Mouse (Mus musculus) neural tube, embryonic 15.5 days (tissue): Measurements from ENCODE around the gene Clcn3. TPM values are rescaled to one million over a fixed set of nuclear protein-coding genes. Genes with fewer than 3 reads are reported as not detected.
A peak's percentile ranks its signal among the peaks of the same experiment; 100 is the strongest.

Experiments
- ATAC-seq: fragments of 200-750 bp; cut with Nextera tagmentation; 2 replicates; pipeline ENCODE4 v1.8.0; 2017; ENCODE audit warnings: mild to moderate bottlenecking, moderate TSS enrichment, moderate library complexity; ENCODE audit not compliant: low FRiP score
- H3K27ac ChIP-seq: fragments of 300-500 bp; sonication (generic); replicated peaks from 2 replicates; pipeline ENCODE4 v1.5.1; 2015; ENCODE audit warnings: mild to moderate bottlenecking, inconsistent platforms
- H3K27me3 ChIP-seq: fragments of 300-500 bp; sonication (generic); replicated peaks from 2 replicates; pipeline ENCODE4 v1.6.1; 2015; ENCODE audit warnings: inconsistent platforms
- H3K36me3 ChIP-seq: fragments of 300-500 bp; sonication (generic); 2 replicates; pipeline ENCODE4 v1.6.1; 2015; ENCODE audit warnings: inconsistent platforms
- H3K4me1 ChIP-seq: fragments of 300-500 bp; sonication (generic); 2 replicates; pipeline ENCODE4 v1.6.1; 2015; ENCODE audit warnings: inconsistent platforms
- H3K4me2 ChIP-seq: fragments of 300-500 bp; sonication (generic); 2 replicates; pipeline ENCODE4 v1.6.1; 2015; ENCODE audit warnings: inconsistent platforms, mild to moderate bottlenecking, moderate library complexity
- H3K4me3 ChIP-seq: fragments of 300-500 bp; sonication (generic); replicated peaks from 2 replicates; pipeline ENCODE4 v1.5.1; 2015; ENCODE audit warnings: mild to moderate bottlenecking, inconsistent platforms
- H3K9ac ChIP-seq: fragments of 300-500 bp; sonication (generic); replicated peaks from 2 replicates; pipeline ENCODE4 v1.6.1; 2015; ENCODE audit warnings: mild to moderate bottlenecking, inconsistent platforms
- H3K9me3 ChIP-seq: fragments of 300-500 bp; sonication (generic); replicated peaks from 2 replicates; pipeline ENCODE4 v1.6.1; 2016; ENCODE audit warnings: inconsistent platforms
- WGBS: fragments of 180-500 bp; shearing (Covaris S2); methylation state at CpG from one replicate; pipeline ENCODE4 v1.1.7; 2015; ENCODE audit warnings: mixed read lengths; 5-methylcytosine and 5-hydroxymethylcytosine counted together
- polyA plus RNA-seq: library from polyadenylated mRNA; unstranded; fragments of >200 nt; fragmentation: Nextera tagmentation; extraction: Ambion mirVana; gene quantifications from 2 replicates; pipeline ENCODE4 v1.2.1, GENCODE M21; 2015

Gene Clcn3
- polyA plus RNA-seq, 1 experiment from 2014 or later: 69.3 TPM

DNA sequence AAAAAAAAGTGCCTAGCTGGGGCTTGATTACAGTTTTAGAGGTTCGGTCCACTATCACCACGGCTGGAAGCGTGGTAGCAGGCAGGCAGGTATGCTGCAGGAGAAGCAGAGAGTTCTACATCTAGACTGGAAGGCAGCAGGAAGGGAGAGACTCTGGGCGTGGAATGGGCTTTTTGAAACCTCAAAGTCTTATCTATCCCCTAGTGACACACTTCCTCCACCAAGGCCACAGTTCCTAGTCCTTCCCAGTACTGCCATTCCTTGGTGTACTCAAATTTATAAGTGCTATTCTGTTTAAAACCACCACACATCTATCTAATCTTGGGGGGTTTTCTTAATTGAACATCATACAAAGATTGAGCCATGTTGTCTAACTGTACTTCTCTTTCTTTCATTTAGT is 91.3 kb downstream of the Clcn3 start:
- Histone ChIP-seq H3K27ac (no peak overlapping the region), H3K9me3 (no peaks in the 10 kb centered on the region), H3K4me1 (peaks cover 23% of the 10 kb centered on the region), H3K27me3 (no peaks in the 10 kb centered on the region), H3K36me3 (peaks cover 13% of the 10 kb centered on the region), H3K9ac (no peak overlapping the region), H3K4me3 (no peak overlapping the region; the same call in 1 of the 2 replicates), H3K4me2 (peak overlapping the region; percentile 78; the same call in 1 of the 2 replicates)
- ATAC-seq: no peak
- 98% methylated on average over 4 of the region's 4 CpGs for WGBS

DNA sequence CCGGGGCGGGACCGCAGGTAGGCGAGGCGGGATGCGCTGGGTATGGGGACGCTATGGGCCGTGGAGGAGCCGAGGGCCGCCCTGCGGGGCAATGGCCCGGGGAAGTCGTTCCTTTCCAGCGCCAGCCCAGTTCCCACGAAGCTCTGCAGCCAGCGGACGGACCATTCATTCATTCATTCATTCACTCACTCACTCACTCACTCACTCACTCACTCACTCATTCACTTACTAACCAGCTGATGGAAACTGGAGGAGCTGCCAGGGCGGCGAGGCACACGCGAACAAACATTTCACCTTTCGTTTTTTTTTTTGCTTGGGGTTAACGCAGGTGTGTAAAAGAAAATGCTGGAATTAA is 92.6 kb downstream of the Clcn3 start:
- Histone ChIP-seq H3K4me1 (peaks cover 23% of the 10 kb centered on the region), H3K4me2 (peak overlapping the region; percentile 78), H3K9ac (peak overlapping the region; percentile 89), H3K36me3 (peaks cover 13% of the 10 kb centered on the region), H3K27me3 (no peaks in the 10 kb centered on the region), H3K27ac (peak overlapping the region; percentile 73), H3K4me3 (peak overlapping the region; percentile 93), H3K9me3 (no peaks in the 10 kb centered on the region)
- ATAC-seq: no peak
- WGBS: 1% methylated on average over 23 of the region's 23 CpGs

DNA sequence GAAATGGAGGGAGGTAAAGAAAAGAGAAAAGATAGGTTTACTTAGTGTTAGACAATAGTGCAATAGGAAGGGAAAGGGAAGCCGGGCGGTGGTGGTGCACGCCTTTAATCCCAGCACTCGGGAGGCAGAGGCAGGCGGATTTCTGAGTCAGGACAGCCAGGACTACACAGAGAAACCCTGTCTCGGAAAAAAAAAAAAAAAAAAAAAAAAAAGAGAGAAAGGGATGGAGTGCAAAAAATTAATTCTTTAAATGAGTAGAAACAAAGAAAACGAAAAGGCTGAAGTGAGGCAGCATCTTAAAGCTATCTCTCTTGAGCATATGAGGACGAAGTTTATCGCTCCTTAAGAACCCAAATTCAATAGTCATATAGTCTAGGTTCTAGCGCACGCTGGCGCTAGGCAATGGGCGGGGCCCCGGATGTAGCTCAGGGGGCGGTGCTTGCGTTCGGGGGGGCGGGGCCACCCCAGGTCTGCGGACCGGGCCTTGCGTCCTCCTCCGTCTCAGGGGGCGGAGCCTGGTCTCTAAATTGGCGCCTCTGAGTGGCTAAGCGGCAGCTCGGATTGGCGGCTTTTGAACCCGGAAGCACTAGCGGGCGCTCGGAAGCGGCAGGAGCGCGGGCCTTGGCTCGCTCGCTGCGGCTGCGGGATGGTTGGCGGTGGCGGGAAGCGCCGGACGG is 93.1 kb downstream of the Clcn3 start, which contains the start of gene Hpf1:
TSS of gene Hpf1 (plus strand) at position 576 of the 677 bp plus-strand sequence.
- Histone ChIP-seq H3K27me3 (no peaks in the 10 kb centered on the region), H3K4me3 (peak within 1 kb of the TSS; percentile 93), H3K9me3 (no peaks in the 10 kb centered on the region), H3K4me1 (peaks cover 23% of the 10 kb centered on the region), H3K36me3 (peaks cover 8% of the 10 kb centered on the region), H3K27ac (peak within 1 kb of the TSS; percentile 73), H3K9ac (peak within 1 kb of the TSS; percentile 89), H3K4me2 (peak within 1 kb of the TSS; percentile 78)
- 8% methylated on average over 43 of the region's 43 CpGs for WGBS
- ATAC-seq: peak; percentile 99

DNA sequence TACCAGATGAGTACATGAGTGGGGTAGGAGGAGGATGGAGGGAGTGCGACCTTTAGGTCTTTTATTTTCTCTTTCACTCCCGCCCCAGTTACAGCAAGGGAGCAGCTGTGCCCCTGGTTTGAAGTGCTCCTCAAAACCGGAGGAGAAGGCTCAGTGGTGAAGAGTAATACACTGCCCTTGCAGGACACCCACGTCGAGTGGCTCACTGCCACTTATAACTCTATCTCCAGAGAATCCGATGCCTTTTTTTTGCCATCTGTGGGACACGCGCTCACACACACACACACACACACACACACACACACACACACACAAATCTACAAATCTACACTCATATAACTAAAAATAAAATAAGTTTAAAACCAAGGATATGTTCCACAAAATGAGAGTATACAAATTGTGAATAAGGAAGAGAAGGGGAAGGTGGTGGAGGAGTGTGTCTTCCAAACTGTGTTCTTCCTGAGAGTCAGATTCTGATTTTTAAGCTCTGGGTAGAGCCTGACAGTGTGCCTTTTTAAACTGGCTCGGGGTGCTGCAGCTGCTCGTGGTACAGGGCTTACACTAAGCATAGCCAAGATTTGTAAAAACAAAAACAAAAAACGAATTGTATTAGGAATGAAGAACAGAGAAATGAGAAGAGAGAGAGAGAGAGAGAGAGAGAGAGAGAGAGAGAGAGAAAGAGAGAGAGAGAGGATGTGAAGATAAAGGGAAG is 93.8 kb downstream of the Clcn3 start:
- ATAC-seq: no peak
- peak overlapping the region; percentile 93; the same call in 1 of the 2 replicates for H3K4me3 ChIP-seq
- H3K9me3 ChIP-seq: no peaks in the 10 kb centered on the region
- H3K27ac ChIP-seq: no peak overlapping the region
- 89% methylated on average over 11 of the region's 11 CpGs for WGBS
- H3K9ac ChIP-seq: no peak overlapping the region
- peaks cover 2% of the 10 kb centered on the region; the same call in 1 of the 2 replicates for H3K36me3 ChIP-seq
- peak overlapping the region; percentile 78 for H3K4me2 ChIP-seq
- H3K27me3 ChIP-seq: no peaks in the 10 kb centered on the region
- peaks cover 23% of the 10 kb centered on the region for H3K4me1 ChIP-seq

DNA sequence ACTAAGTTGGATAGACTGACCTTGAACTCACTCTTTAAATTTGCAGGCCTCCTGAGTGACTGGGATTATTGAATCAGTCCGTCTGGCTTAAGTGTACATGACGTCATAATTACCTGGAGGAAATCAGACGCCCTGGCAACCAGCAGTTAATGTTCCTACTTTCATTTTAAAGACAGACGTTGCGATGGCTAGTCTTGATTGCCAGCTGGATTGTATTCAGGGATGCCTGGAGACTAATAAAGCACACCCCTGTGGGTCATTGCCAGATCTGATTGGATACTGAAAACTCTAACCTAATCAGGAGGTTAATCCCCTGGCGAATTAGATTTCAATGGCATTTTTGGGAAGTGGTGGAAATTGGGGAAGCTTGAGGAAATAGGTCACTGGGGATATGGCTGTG is 96.4 kb downstream of the Clcn3 start:
- Histone ChIP-seq H3K4me1 (peaks cover 11% of the 10 kb centered on the region), H3K36me3 (no peaks in the 10 kb centered on the region), H3K9ac (no peak overlapping the region), H3K4me2 (no peak overlapping the region), H3K27me3 (no peaks in the 10 kb centered on the region), H3K9me3 (no peaks in the 10 kb centered on the region), H3K27ac (no peak overlapping the region), H3K4me3 (no peak overlapping the region)
- no peak for ATAC-seq
- WGBS: 49% methylated on average over 6 of the region's 6 CpGs

DNA sequence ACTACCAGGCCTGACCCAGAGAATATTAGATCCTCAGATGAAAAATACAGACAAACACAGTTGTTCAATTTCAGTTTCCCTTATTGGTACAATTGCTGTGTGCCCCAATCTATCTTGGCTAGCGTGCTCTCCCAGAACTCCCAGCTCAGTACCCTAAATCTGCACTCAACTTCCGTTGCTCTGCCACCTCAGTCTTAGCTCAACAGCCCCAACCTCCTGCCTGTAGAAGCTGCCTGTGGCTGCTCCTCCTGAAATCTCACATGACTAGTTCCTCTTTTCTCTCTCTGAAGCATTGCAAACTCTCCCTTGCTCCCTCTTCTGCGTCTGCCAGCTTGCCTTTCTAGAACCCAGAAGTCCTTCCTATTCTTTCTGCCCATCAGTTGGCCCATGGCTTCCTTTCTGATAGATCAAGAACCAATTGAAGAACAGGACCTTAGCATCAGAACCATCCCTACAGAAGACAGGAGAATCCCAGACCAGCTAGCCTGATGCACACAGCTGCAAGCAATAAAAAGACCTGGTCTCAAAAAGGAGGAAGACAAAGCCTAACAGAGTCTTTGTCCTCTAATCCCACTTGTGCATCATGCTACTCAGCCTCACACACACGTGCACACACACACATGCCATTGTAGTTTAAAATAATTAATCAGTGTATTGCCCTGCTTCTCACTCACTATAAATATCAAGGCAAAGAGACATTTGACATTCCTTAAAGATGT is 99.5 kb downstream of the Clcn3 start:
- Histone ChIP-seq H3K4me2 (no peak overlapping the region), H3K9ac (no peak overlapping the region), H3K4me3 (no peak overlapping the region), H3K9me3 (no peaks in the 10 kb centered on the region), H3K27me3 (no peaks in the 10 kb centered on the region), H3K4me1 (no peaks in the 10 kb centered on the region), H3K27ac (no peak overlapping the region), H3K36me3 (no peaks in the 10 kb centered on the region)
- 57% methylated on average over 4 of the region's 4 CpGs for WGBS
- no peak for ATAC-seq

DNA sequence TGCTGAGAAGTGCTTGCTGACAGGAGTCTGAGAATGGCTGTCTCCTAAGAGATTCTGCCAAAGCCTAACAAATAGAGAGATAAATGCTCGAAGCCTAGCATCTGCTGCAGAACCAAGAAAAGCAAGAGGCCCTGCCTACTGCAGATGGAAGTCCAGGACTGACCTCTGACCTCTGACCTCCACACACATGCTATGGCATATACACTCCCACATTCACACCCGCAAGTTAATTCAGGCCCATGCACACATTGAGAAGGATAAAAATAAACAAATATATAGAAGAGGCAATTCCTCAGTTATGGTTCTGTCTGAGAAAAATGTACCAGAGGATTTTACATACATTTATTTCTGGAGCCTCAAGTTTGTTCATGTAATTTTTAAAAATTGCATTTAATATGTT is 104.5 kb downstream of the Clcn3 start:
- Histone ChIP-seq H3K4me1 (no peaks in the 10 kb centered on the region), H3K9me3 (no peaks in the 10 kb centered on the region), H3K4me2 (no peak overlapping the region), H3K27ac (no peak overlapping the region), H3K4me3 (no peak overlapping the region), H3K9ac (no peak overlapping the region), H3K36me3 (no peaks in the 10 kb centered on the region), H3K27me3 (no peaks in the 10 kb centered on the region)
- ATAC-seq: no peak
- 78% methylated on average over 2 of the region's 2 CpGs for WGBS

DNA sequence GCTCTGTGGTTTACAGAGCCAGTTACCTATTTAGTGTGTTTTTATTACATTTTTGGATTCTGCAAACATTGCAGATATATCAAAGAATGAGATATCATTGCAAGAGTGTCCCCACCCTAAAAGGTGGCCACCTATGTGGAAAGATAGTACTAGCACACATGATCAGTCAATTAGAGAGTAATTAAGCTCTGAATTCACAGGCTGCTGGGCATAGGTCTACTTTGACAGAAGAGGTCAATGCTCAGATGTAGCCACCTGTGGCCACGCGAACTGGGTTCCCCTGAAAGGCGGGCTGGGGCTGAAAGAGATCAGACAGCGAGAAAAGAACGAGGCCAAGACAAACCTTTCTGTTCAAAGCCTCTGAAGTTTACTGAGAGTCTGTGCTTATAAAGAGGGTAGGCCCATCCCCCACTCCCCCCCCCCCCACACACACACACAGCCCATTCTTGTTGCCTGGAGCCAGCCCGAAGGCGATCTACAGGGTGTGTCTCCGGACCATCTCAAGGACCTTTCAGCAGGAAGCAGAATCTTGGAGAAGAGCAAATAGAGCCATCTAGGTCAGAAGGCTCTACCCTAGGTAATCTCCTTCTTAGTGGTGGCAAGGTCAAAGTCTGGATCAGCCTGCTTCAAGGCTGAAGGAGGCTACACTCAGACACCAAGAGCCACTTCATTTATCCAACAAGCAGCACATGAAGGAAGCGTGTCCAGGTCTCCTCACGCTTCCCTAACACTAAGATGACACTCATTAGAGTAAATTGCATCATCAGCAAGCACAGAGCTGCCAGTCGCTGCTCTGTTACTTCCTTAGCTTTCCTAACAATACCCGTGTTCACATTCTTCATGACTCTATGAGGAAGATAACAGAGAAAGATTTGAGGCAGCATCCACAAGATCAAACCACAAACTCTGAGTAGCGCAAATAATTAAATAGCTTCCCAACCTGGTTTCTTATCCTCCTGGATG is 112.6 kb downstream of the Clcn3 start:
- WGBS: 90% methylated on average over 13 of the region's 13 CpGs
- no peak overlapping the region for H3K9ac ChIP-seq
- H3K9me3 ChIP-seq: no peaks in the 10 kb centered on the region
- no peaks in the 10 kb centered on the region for H3K4me1 ChIP-seq
- no peak for ATAC-seq
- H3K4me2 ChIP-seq: no peak overlapping the region
- no peaks in the 10 kb centered on the region for H3K36me3 ChIP-seq
- no peak overlapping the region for H3K27ac ChIP-seq
- H3K4me3 ChIP-seq: no peak overlapping the region
- 0 out of 2 replicates have a peak, but pooled peaks cover 2% of the 10 kb centered on the region for H3K27me3 ChIP-seq

DNA sequence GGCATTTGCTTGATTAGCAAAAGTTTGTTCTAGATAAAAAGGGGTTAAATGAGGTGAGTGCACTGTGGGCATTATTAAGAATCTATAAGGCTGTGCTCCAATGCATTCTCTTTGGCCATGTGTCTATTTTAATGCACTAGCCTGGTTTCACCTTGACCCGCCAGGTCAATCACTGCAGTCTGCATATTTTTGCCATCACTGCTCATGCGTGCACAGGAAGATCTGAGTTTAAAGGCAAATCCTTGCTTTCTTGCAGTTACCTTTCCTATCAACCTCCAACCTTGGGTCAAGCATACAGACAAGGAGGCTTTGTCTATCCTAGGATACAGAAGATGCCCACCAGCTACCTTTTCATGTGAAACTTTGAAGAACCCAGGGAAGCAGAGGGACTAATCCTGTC is 113.3 kb downstream of the Clcn3 start:
- Histone ChIP-seq H3K4me2 (no peak overlapping the region), H3K4me1 (no peaks in the 10 kb centered on the region), H3K9me3 (no peaks in the 10 kb centered on the region), H3K27ac (no peak overlapping the region), H3K4me3 (no peak overlapping the region), H3K36me3 (no peaks in the 10 kb centered on the region), H3K27me3 (0 out of 2 replicates have a peak, but pooled peaks cover 2% of the 10 kb centered on the region), H3K9ac (no peak overlapping the region)
- no peak for ATAC-seq
- WGBS: 96% methylated on average over 2 of the region's 2 CpGs

DNA sequence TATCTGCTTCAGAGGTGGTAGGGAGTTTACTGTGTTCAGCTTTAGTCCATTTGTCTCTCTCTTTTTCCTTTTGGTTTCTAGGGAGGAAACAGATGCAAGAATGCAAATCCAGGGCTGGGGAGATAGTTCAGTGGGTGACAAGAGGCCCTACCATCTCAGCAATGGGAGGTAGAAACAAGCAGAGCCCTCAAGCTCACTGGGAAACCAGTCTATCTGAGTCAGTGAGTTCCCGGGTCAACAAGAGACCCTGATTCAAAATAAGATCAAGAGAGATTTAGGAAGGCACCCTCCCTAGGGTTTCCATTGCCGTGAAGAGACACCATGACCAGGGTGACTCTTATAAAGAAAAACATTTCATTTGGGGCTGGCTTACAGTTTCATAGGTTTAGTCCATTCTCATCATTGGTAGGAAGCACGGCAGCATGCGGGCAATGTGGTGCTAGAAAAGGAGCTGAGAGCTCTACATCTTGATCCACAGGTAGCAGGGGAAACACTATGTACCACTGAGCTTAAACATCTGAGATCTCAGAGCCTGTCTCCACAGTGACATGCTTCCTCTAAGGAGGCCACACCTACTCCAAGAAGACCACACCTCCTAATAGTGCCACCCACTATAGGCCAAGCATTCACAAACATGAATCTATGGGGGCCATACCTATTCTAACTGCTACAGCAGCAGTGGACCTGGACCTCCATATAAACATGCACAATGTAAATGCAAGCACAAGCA is 114.7 kb downstream of the Clcn3 start:
- Histone ChIP-seq H3K4me1 (no peaks in the 10 kb centered on the region), H3K27me3 (0 out of 2 replicates have a peak, but pooled peaks cover 2% of the 10 kb centered on the region), H3K36me3 (no peaks in the 10 kb centered on the region), H3K9ac (no peak overlapping the region), H3K9me3 (no peaks in the 10 kb centered on the region), H3K4me3 (no peak overlapping the region), H3K27ac (no peak overlapping the region), H3K4me2 (no peak overlapping the region)
- no peak for ATAC-seq
- WGBS: 90% methylated on average over 4 of the region's 4 CpGs
